In the genomic region with DNA sequence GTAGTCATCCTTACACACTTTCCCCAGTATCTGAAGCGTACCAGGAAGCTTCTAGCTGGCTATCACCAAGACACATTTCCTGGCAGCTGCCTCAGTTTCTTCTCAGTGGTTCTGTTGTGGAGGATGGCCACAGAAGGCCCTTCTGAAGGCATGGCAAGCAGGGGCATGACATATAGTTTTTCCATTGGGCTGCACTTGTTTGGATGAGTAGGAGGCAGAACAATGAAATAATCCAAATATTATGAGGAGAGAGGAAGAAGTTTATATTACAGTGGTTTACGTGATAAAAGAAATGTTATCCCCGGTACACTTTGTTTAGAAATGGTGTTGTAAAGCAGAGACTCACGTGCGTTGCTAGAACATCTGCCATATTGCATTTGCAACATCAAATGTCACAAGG, we compare ENCODE assay signal across 22 mouse cellular contexts. TPM values are rescaled to one million over a fixed set of nuclear protein-coding genes. Genes with fewer than 3 reads are reported as not detected.
DNase-seq lines count a peak whose midpoint lies in the region; ATAC-seq and TF ChIP-seq lines count a peak whose summit lies in the region.
"Had no signal": no experiment of that assay in that cellular context is flagged by ENCODE, and none has a peak within 500 bp of the region (broad histone marks: within the 10 kb centered on the region; RNA-seq: fewer than 3 reads in every experiment).

No protein-coding gene starts in this region.

- WGBS in heart, embryonic 15.5 days: 75% methylated on average over 5 of the region's 5 CpGs
- 73% methylated on average over 5 of the region's 5 CpGs for WGBS in liver, embryonic 13.5 days (ENCODE audit: insufficient replicate concordance)
- 25% methylated on average over 5 of the region's 5 CpGs for WGBS in lung, adult 2 months

- no peaks in the 10 kb centered on the region for H3K36me3 ChIP-seq in heart, embryonic 15.5 days
- H3K36me3 ChIP-seq in liver, embryonic 13.5 days: peaks cover 16% of the 10 kb centered on the region
- H3K36me3 ChIP-seq: hindbrain, embryonic 12.5 days; kidney, embryonic 15.5 days had no signal

- intact Hi-C loops in heart, postnatal 14 days (cut with DNase I): no loop called here

- TF ChIP-seq POLR2A in lung, adult 2 months (IDR thresholded peaks at IDR 0.05; ENCODE audit: borderline replicate concordance, extremely low read depth, low read depth, low read length): no peak

- DNase-seq in heart, postnatal 14 days: no peak
- no peak for DNase-seq in liver, embryonic 13.5 days
- DNase-seq in liver: no peak
- DNase-seq in lung, postnatal 36 days: peak; percentile 49
- DNase-seq in lung, adult 2 months: no peak
- DNase-seq: adrenal gland, postnatal 14 days; cerebellum, adult 11 months; cerebellum, adult 9-10 months; cerebellum, postnatal 36 days; gastrocnemius, postnatal 14 days; kidney, adult 18-20 months; kidney, postnatal 25 days; lung, embryonic 14.5 days; midbrain, embryonic 14.5 days; thymus, postnatal 14 days had no signal

- H3K4me3 ChIP-seq in heart, embryonic 15.5 days: no peak overlapping the region
- no peak overlapping the region for H3K4me3 ChIP-seq in liver, embryonic 13.5 days (replicated peaks)
- no peak overlapping the region for H3K4me3 ChIP-seq in lung, adult 2 months (replicated peaks; ENCODE audit: extremely low read depth, low read depth, low read length)
- H3K4me3 ChIP-seq: forebrain, embryonic 13.5 days; hindbrain, embryonic 12.5 days; kidney, embryonic 15.5 days had no signal

- H3K9me3 ChIP-seq in heart, embryonic 15.5 days (replicated peaks): no peaks in the 10 kb centered on the region
- no peaks in the 10 kb centered on the region for H3K9me3 ChIP-seq in liver, embryonic 13.5 days (replicated peaks)
- H3K9me3 ChIP-seq: forebrain, embryonic 13.5 days; hindbrain, embryonic 12.5 days; kidney, embryonic 15.5 days had no signal

- H3K9ac ChIP-seq in heart, embryonic 15.5 days: no peak overlapping the region
- no peak overlapping the region for H3K9ac ChIP-seq in liver, embryonic 13.5 days
- H3K9ac ChIP-seq: forebrain, embryonic 13.5 days; hindbrain, embryonic 12.5 days; kidney, embryonic 15.5 days; lung, embryonic 14.5 days had no signal

- peak overlapping the region; percentile 54 for H3K27ac ChIP-seq in heart, embryonic 15.5 days
- peak overlapping the region; percentile 4; the same call in 1 of the 2 replicates for H3K27ac ChIP-seq in liver, embryonic 13.5 days
- H3K27ac ChIP-seq: forebrain, embryonic 13.5 days; hindbrain, embryonic 12.5 days; hindbrain, postnatal 0 days; kidney, embryonic 15.5 days had no signal

- H3K4me1 ChIP-seq in heart, embryonic 15.5 days (replicated peaks): peaks cover 63% of the 10 kb centered on the region
- H3K4me1 ChIP-seq in liver, embryonic 13.5 days (replicated peaks): peaks cover 73% of the 10 kb centered on the region
- H3K4me1 ChIP-seq in lung, adult 2 months (ENCODE audit: control insufficient read depth, insufficient read depth, low read length): peaks cover 34% of the 10 kb centered on the region

- no peaks in the 10 kb centered on the region for H3K27me3 ChIP-seq in heart, embryonic 15.5 days
- no peaks in the 10 kb centered on the region for H3K27me3 ChIP-seq in liver, embryonic 13.5 days
- H3K27me3 ChIP-seq: forebrain, embryonic 13.5 days; hindbrain, embryonic 12.5 days; kidney, embryonic 15.5 days had no signal

- no peak for ATAC-seq in heart, embryonic 15.5 days (replicated peaks; ENCODE audit: insufficient number of reproducible peaks, insufficient read depth, low FRiP score, low read depth)
- ATAC-seq in liver, embryonic 13.5 days (ENCODE audit: low read depth): no peak
- no peak for ATAC-seq in frontal cortex, adult (ENCODE audit: low TSS enrichment)
- ATAC-seq: CD4-positive, CD25-positive, alpha-beta regulatory T cell, adult 4 months; forebrain, embryonic 13.5 days; hindbrain, postnatal 0 days had no signal

- TF ChIP-seq CTCF in lung, adult 2 months (IDR thresholded peaks at IDR 0.05; ENCODE audit: insufficient read depth, low read length): no peak

- H3K4me2 ChIP-seq in heart, embryonic 15.5 days: no peak overlapping the region
- no peak overlapping the region for H3K4me2 ChIP-seq in liver, embryonic 13.5 days
- H3K4me2 ChIP-seq: forebrain, embryonic 13.5 days; hindbrain, embryonic 12.5 days; kidney, embryonic 15.5 days; lung, embryonic 14.5 days had no signal

RNA-seq across cellular contexts. Expression of a gene that starts 19.3 kb away (rescaled TPM):
- 20.9 and 21.4 TPM in 2 replicates for polyA plus RNA-seq in heart, embryonic 15.5 days (2015; fragmentation: Nextera tagmentation; extraction: Ambion mirVana)
- total RNA-seq in heart, postnatal 14 days (2021): 10 to 100 TPM; 67.5 to 70.7 TPM
- 8.8 and 11.1 TPM in 2 replicates for polyA plus RNA-seq in liver, embryonic 13.5 days (2015; fragmentation: Nextera tagmentation; extraction: Ambion mirVana)
- polyA plus RNA-seq in lung, adult 2 months (2012; rRNA removed): 9.4 and 15.2 TPM in 2 replicates
